Mouse (Mus musculus) cortical plate, adult 2 months (tissue): ENCODE measurements around the gene Rtl3.

Experiments used
- CTCF ChIP-seq: fragments of 200-500 bp; IDR thresholded peaks from 2 replicates; pipeline ENCODE4 v1.5.1; 2011; ENCODE audit warnings: mild to moderate bottlenecking, control low read depth, low read length; ENCODE audit not compliant: insufficient read depth; ENCODE audit errors: extremely low read depth
- POLR2A ChIP-seq: fragments of 200-500 bp; IDR thresholded peaks from 2 replicates; pipeline ENCODE4 v1.6.1; 2011; ENCODE audit warnings: mild to moderate bottlenecking, low read length, control low read depth; ENCODE audit not compliant: insufficient read depth; ENCODE audit errors: extremely low read depth

DNA sequence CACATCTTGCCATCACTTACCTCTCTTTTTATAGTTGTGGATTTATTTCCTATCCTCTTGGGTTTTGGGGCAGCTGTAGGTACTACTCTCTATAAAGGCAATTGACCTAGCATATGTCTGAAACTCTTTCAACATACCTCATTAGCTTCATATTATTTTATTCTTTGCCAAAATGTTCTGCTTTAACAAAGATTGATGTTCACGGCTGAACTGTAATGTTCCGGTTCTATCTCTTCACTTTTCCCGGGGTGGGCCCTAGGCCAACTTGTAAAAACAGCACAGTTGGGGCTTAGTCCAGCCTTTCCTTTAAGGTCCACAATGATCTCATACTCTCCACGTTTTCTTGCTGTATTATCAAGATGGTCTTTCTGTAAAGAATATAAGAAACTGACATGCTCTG, 31.9 kb upstream of the Rtl3 start:
- TF ChIP-seq CTCF (no peak), POLR2A (no peak)
